Mouse (Mus musculus): ENCODE results near the gene Metap2.
A peak's percentile ranks its signal among the peaks of the same experiment; 100 is the strongest.
"Not testable (repeated sequence)": the region's sequence is repeated elsewhere in the genome, so short reads cannot be mapped to it uniquely, and the experiment has no call there.

Gene Metap2

DNA sequence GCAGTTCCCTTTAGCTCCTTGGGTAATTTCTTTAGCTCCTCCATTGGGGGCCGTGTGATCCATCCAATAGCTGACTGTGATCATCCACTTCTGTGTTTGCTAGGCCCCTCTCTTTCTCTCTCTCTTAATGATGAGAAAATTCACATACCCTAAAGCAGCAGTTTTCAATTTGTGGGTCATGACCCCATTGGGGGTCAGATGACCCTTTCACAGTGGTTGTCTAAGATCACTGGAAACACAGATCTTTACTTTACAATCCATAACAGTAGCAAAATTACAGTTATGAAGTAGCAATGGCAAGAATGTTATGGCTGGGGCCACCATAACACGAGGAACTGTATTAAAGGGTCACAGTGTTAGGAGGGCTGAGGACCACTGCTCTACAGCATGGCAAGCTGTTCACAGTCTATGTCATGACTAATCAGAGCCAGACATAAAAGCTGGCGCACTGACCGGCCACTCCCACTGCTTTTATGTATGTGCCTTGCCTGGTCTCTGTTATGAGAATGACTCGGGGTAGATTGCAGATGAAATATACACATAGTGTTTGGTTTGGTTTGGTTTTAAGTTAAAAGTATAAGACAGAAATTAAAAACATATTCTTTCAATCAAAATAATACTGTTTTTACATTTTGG, 13.0 kb upstream of the Metap2 start:
- DNase-seq: no peak

DNA sequence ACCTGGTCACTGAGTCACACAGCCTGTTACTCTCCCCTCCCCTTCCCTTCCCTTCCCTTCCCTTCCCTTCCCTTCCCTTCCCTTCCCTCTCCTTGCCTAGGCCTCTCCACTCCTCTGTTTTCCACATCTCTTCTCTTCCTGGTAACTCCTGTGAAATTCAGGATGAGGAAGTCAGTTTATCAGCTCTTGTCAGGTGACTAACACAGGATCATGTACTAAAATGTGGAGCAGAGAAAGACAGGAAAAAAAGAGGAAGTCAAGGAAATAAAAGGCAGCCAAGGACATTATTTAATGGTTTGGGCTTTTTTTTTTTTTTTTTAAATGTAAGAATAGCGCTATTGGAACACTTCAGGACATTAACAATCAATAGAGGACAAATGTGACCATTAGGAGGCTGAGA, 12.1 kb upstream of the Metap2 start:
- no peak for DNase-seq

- no peak for DNase-seq
Measured at GRCm38 (mm10) chr10:93908540-93908939, 11.6 kb upstream of the Metap2 start.

DNA sequence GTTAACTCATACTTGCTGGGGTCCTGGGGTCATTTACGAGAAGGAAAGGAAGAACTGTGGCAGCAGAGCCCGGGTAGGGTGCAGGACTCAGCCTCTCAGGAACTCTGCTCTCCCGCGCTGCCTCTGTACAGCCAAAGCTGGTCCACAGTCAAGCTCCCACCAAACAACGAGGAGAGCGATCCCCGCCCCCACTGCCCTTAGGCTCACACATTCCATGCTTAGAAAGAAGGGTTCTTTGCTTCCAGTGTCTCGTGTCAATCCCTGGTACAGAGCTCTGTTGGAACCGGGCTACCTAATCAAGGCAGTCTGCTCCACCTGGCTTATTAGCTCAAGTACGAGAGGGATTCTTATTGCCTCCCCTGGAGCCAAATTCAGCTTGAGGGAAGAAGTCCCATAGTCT, 10.5 kb upstream of the Metap2 start:
- DNase-seq: no peak

DNA sequence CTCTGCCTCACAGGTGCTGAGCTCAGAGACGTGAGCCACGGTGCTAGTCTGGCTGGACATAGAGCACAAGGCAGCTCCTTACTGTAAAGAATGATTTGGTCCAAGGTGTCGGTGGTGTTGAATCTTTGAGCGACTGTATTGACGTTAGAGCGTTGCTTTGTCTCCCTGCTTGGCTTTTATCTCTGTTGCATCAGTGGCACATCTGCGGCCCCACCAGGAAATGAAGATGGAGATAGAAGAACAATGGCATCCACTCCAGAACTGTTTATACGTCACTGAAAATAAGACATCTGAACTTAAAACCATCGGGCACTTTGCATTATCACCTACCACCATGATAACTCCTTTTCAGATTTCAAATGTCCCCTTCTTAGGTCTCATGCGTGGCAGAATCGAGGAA, 3.0 kb upstream of the Metap2 start:
- DNase-seq: no peak

GRCm38 (mm10) chr10:93899303-93899702, 2.4 kb upstream of the Metap2 start:
- no peak for DNase-seq

DNA sequence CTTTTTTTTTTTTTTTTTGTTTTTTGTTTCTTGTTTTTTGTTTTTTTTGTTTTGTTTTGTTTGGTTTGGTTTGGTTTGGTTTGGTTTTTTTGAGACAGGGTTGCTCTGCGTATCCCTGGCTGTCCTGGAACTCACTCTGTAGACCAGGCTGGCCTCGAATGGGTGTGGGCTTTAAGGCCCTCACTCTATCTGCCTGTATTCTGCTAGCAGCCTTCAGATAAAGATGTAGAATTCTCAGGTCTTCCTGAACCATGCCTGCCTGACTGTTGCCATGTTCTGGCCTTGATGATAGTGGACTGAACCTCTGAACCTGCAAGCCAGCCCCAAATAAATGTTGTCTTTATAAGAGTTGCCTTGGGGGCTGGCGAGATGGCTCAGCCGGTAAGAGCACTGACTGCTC, 4.3 kb downstream of the Metap2 start:
- no peak for DNase-seq

GRCm38 (mm10) chr10:93891031-93891430, 5.9 kb downstream of the Metap2 start:
- DNase-seq: no peak

GRCm38 (mm10) chr10:93890565-93890964, 6.3 kb downstream of the Metap2 start:
- DNase-seq: no peak

GRCm38 (mm10) chr10:93889976-93890375, 6.9 kb downstream of the Metap2 start:
- peak; percentile 72 for DNase-seq

GRCm38 (mm10) chr10:93889579-93889950, 7.3 kb downstream of the Metap2 start:
- peak; percentile 94 for DNase-seq

DNA sequence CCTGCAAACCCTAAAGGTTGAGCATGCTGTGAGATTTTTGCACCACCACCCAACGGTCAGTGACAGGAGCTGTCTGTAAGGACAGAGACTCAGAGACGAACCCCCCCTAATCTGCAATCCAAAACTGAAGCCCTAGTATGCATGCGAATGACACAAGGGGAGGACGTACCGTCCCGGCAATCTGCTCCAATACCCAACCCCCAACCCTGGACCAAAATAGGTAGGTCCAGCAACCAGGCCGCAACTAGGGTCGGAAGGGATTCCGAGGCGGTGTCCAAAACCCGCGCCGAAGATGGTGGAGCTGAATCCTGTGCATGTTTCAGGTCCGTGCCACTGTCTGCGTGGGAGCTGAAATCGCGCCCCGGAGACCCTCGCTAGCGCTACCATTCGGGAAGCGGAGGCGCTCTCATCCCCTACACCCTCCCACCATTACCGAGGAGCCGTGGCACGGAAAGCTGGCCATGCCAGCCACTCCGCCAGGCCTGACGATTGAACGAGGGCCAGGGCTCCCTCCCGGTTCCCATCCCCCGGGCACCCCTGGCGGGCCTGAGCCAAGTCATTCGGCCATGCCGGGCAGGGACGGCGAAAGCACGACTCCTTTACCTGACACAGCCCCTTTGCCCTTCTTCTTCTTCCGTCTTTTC, 7.8 kb downstream of the Metap2 start:
- peak; percentile 45 for DNase-seq

DNA sequence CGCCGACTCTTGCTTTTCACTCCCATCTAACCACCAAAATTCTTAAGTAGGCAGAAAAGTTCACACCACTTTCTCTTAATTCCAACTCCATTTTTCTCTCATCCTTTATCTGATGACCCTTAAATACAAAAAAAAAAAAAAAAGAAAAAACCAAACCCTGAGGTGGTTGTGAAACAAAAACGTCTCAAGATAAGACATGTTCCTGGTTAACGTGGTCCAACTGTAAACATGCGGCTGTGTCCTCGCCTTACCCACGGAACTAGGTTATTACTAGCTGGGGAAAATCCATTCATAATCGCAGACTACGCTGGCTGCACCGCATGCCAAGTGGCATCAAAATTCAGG, 8.3 kb downstream of the Metap2 start:
- no peak for DNase-seq

DNA sequence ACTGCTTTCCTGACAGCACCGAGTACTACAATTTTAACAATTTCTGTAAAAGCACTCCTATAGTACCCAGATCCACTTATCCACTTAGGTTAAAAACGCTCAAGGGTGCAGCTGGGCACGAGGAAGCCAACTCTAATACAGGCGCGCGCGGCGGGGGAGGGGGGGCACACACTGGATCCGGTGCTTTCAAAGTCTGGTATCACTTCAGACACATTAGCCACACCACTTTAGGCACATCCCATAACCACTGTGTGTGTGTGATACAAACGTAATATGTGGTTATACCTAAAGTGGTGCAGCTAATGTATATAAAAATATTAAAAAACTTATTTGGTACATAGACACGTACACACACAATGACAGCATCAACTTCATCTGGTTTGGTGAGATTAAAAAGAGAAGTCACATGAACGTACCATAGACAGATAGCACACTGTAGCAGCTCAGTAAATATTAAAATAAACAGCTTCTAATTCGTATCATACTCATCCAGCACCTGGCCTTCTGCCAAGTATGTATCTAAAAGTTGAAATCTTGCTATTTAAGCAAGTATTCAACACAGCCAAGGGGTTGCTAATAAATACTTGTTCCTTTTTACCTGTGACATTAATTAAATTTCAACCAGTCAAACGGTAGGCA, 10.9 kb downstream of the Metap2 start:
- no peak for DNase-seq

- DNase-seq: no peak
Measured at GRCm38 (mm10) chr10:93882738-93883364, 14.0 kb downstream of the Metap2 start.

GRCm38 (mm10) chr10:93881918-93882317, 15.0 kb downstream of the Metap2 start:
- DNase-seq: no peak

DNA sequence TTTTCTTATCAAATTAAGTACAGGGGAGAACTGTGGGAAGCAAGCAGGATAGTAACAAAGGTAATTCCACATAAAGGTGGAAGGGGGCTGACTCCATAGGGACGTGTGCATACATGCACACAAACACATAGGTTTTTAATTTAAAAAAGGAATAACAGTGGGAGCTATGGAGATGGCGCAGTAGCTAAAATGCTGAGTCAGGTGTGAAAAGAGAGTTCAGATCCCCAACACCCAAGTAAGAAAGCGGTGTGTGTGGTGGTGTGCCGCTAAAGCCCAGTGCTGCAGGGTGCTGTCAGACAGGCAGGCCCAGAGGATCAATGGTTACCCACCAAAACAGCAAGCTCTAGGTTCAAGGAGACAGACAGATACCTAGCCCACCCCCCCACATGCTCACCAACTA, 18.2 kb downstream of the Metap2 start:
- DNase-seq: no peak

- DNase-seq: no peak
Measured at GRCm38 (mm10) chr10:93876772-93877171, 20.1 kb downstream of the Metap2 start.

DNA sequence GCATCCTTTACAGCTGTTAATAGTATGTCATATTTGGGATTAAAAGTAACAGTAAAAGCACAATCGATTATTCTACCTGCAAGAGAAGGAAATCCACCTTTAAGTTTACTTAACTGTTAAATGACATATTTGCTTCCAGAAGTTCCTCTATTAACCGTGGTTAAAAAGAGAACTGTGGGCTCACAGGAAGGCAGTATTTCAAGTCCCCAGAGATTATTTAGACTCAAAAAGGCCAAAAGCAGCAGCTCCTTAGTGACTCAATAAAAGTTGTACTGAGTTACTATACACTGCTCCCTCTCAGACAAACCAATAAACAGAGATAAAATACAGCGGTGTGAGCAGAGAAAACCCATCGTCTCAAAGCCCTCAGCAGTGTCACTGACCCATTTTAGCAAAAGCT, 28.0 kb downstream of the Metap2 start:
- no peak for DNase-seq

DNA sequence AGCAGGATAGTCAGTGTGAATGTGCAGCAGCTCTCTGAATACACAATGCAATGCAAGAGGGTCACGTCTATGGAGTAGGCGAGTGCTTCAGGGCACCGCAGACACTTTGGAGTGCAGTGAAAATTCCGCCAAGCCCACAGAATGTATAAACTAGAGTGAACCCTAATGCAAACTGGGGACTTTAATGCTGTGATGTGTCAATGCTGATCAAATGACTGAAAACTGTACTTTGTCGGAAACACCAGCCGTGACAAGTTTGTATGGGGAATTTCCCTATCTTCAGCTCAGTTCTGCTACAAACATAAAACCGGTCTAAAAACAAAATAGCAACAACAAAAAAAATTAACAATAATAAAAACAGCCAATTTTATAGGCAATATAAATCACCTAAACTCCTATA, 28.5 kb downstream of the Metap2 start:
- DNase-seq: no peak

DNA sequence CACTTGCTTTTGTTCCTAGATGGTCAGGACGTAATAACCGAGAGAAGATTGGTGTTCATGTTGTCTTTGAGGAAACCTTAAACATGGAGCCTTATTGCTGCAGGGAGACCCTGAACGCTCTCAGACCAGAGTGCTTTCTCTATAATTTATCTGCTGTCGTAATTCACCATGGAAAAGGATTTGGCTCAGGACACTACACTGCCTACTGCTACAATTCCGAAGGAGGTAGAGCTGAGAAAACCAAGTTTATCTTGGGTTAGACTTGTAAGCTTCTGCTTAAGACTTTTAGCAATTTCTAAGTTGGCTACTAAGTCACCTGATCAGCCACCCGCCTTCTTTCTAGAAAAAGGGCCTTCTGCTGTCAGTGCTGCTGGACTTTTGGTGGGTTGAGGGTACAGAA, 40.8 kb downstream of the Metap2 start:
- no peak for DNase-seq

DNA sequence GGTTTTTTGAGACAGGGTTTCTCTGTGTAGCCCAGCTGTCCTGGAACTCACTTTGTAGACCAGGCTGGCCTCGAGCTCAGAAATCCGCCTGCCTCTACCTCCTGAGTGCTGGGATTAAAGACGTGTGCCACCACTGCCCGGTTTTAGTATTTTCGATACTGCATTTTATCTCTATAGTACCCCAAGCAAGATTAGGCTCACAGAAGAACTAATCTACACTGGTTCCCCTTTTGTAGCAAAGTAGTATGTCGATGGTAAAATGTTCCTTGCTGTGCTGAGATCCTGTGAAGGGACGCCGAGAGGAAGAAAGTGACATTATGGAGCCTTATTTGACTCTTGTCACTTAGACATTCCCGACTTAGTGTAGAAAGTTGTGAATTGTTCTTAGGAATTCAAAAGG, 41.8 kb downstream of the Metap2 start:
- no peak for DNase-seq

- no peak for DNase-seq
Measured at GRCm38 (mm10) chr10:93846706-93847105, 50.2 kb downstream of the Metap2 start.

DNA sequence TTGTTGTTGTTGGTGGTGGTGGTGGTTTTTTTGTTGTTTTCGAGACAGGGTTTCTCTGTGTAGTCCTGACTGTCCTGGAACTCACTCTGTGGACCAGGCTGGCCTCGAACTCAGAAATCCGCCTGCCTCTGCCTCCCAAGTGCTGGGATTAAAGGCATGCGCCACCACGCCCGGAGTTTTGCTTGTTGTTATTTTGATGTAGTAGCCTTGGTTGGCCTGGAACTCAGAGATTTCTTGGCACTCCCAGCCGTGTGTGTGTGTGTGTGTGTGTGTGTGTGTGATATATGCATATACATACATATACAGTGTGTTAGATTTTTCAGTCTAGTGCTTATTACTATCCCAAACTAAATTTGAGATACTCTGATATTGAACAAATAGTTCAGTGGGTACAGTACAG, 61.8 kb downstream of the Metap2 start:
- not testable (repeated sequence) for DNase-seq
